Mouse (Mus musculus) spleen, adult 12 weeks (tissue): ENCODE measurements around the gene Tenm3.

Experiments
- DNase-seq: peaks from one replicate; pipeline ENCODE4 v3.0.0; 2022; ENCODE audit warnings: low spot score

Tenm3 gene

GRCm38 (mm10) chr8:48665193-48665592, 178.6 kb downstream of the Tenm3 start:
- DNase-seq: no peak

- DNase-seq: no peak
These were observed 184.5 kb downstream of the Tenm3 start for GRCm38 (mm10) chr8:48659226-48659625.

GRCm38 (mm10) chr8:48655381-48656043, 188.2 kb downstream of the Tenm3 start:
- no peak for DNase-seq

GRCm38 (mm10) chr8:48649845-48650244, 193.9 kb downstream of the Tenm3 start:
- no peak for DNase-seq

- DNase-seq: no peak
These were observed 194.3 kb downstream of the Tenm3 start for GRCm38 (mm10) chr8:48649415-48649814.

- DNase-seq: no peak
These were observed 197.6 kb downstream of the Tenm3 start for GRCm38 (mm10) chr8:48646110-48646509.

GRCm38 (mm10) chr8:48638129-48638528, 205.6 kb downstream of the Tenm3 start:
- no peak for DNase-seq

GRCm38 (mm10) chr8:48636979-48637378, 206.8 kb downstream of the Tenm3 start:
- DNase-seq: no peak

GRCm38 (mm10) chr8:48635815-48636214, 207.9 kb downstream of the Tenm3 start:
- DNase-seq: no peak

GRCm38 (mm10) chr8:48633426-48633825, 210.3 kb downstream of the Tenm3 start:
- no peak for DNase-seq

- no peak for DNase-seq
These were observed 221.1 kb downstream of the Tenm3 start for GRCm38 (mm10) chr8:48622517-48623153.

- no peak for DNase-seq
These were observed 228.7 kb downstream of the Tenm3 start for GRCm38 (mm10) chr8:48615088-48615487.

- DNase-seq: no peak
These were observed 231.7 kb downstream of the Tenm3 start for GRCm38 (mm10) chr8:48611934-48612512.

- DNase-seq: no peak
These were observed 232.6 kb downstream of the Tenm3 start for GRCm38 (mm10) chr8:48611126-48611525.

- DNase-seq: no peak
These were observed 233.4 kb downstream of the Tenm3 start for GRCm38 (mm10) chr8:48610316-48610715.

- DNase-seq: no peak
These were observed 234.1 kb downstream of the Tenm3 start for GRCm38 (mm10) chr8:48609684-48610083.

GRCm38 (mm10) chr8:48604190-48604897, 239.4 kb downstream of the Tenm3 start:
- DNase-seq: no peak

- DNase-seq: no peak
These were observed 240.4 kb downstream of the Tenm3 start for GRCm38 (mm10) chr8:48603165-48603840.

- DNase-seq: no peak
These were observed 242.1 kb downstream of the Tenm3 start for GRCm38 (mm10) chr8:48601621-48602020.

GRCm38 (mm10) chr8:48599028-48599427, 244.7 kb downstream of the Tenm3 start:
- no peak for DNase-seq

- DNase-seq: no peak
These were observed 247.4 kb downstream of the Tenm3 start for GRCm38 (mm10) chr8:48596332-48596731.

GRCm38 (mm10) chr8:48591818-48592217, 251.9 kb downstream of the Tenm3 start:
- DNase-seq: no peak
